Mouse (Mus musculus) cortical plate, adult 2 months (tissue): ENCODE measurements around the gene Msx3.

Source experiments
- CTCF ChIP-seq: fragments of 200-500 bp; IDR thresholded peaks from 2 replicates; pipeline ENCODE4 v1.5.1; 2011; ENCODE audit warnings: mild to moderate bottlenecking, control low read depth, low read length; ENCODE audit not compliant: insufficient read depth; ENCODE audit errors: extremely low read depth
- POLR2A ChIP-seq: fragments of 200-500 bp; IDR thresholded peaks from 2 replicates; pipeline ENCODE4 v1.6.1; 2011; ENCODE audit warnings: mild to moderate bottlenecking, low read length, control low read depth; ENCODE audit not compliant: insufficient read depth; ENCODE audit errors: extremely low read depth

DNA sequence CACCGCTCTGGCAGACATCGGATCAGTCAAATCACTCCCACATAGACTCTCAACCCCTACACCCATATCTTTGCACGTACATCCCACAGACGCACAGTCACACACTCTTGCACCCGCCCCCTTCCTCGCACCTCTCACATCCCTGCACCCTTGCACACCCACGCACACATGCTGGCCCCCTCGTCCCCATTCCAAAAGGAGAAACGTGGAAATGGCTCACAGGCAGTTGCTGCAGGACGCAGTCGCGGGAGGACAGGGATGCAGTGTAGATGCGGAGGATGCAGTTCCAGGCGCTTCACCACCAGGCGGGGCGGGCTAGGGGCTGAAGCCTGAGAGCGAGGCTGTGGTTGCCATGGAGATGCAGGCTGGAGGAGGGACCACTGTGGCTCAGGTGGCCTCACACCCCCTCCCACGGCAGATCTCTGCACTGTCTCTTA lies 33.4 kb upstream of the Msx3 start, which contains the start of gene Caly:
- peak; percentile 77 for TF ChIP-seq POLR2A
- peak; percentile 28; the same call in 1 of the 2 replicates for TF ChIP-seq CTCF
